Mouse (Mus musculus) lung, adult 2 months (tissue): Measurements from ENCODE around the gene Sbno1. TPM values are rescaled to one million over a fixed set of nuclear protein-coding genes. Genes with fewer than 3 reads are reported as not detected.
"Not testable (repeated sequence)": the region's sequence is repeated elsewhere in the genome, so short reads cannot be mapped to it uniquely, and the experiment has no call there.

Experiments
- DNase-seq: peaks from one replicate; pipeline ENCODE4 v3.0.0; 2022
- H3K4me1 ChIP-seq: fragments of 200-500 bp; 2 replicates; pipeline ENCODE4 v1.6.1; 2011; ENCODE audit warnings: low read length; ENCODE audit not compliant: control insufficient read depth, insufficient read depth
- H3K4me3 ChIP-seq: fragments of 200-500 bp; replicated peaks from 2 replicates; pipeline ENCODE3; 2011; ENCODE audit warnings: low read depth, mild to moderate bottlenecking, control low read depth, low read length; ENCODE audit errors: extremely low read depth
- CTCF ChIP-seq: fragments of 200-500 bp; IDR thresholded peaks from 2 replicates; pipeline ENCODE4 v1.5.1; 2011; ENCODE audit warnings: mild to moderate bottlenecking, low read length, control low read depth; ENCODE audit not compliant: insufficient read depth
- POLR2A ChIP-seq: fragments of 200-500 bp; IDR thresholded peaks from 2 replicates; pipeline ENCODE4 v1.6.1; 2011; ENCODE audit warnings: low read depth, mild to moderate bottlenecking, control low read depth, low read length, borderline replicate concordance; ENCODE audit errors: extremely low read depth
- WGBS: fragments of 180-500 bp; shearing (Covaris S2); methylation state at CpG from one replicate; pipeline ENCODE4 v1.1.7; 2018; 5-methylcytosine and 5-hydroxymethylcytosine counted together
- polyA plus RNA-seq: library from polyadenylated mRNA; depleted of rRNA; stranded (reverse); fragments of >200 nt; gene quantifications from 2 replicates; pipeline ENCODE4 v1.2.3, GENCODE M21; 2012; rRNA removed

Gene Sbno1
- polyA plus RNA-seq: 15.5 and 19.2 TPM in 2 replicates

DNA sequence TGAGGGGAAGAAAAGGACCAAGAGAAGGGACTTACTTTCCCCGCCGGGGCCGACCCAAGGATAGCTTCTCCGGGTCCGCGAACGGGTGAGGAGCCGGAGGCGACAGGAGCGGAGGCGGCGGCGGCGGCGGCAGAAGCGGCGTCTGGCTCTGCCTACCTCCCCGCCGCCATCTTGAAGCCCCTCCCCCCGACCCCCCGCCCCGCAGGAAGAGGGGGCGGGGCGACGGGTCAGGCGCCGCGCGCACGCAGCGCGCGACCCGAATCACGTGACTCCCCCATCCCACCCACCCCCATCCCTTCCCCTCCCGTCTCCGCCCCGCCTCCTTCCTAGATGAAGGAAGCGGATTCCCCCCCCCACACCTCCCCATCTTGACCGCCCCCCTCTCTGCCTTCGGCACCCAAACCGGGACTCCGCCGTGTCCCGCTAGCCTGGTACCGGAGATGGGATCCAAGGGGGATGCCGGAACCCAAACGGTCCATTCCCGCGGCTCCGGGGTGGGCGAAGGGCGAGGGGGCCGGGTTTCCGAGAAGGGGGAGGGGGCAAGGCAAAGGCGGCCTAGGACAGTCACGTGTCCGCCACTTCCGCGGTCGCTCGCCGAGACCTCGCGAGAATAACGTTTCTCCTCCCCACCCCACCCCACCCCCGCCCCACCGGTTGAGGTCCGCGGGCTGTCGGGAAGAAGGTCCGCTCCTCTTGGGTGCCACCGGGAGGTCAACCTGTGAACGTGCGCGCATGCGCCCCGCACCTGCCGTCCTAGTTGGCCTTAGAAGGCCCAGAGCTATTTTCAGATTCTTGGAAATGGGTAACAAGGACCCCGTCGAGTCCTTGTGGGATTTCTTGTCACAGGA, at the start of gene Sbno1:
Sbno1 (minus strand) TSS at position 590 of the 848 bp plus-strand sequence.
- Histone ChIP-seq H3K4me1 (peaks cover 4% of the 10 kb centered on the region; the same call in 1 of the 2 replicates), H3K4me3 (peak within 1 kb of the TSS; percentile 100)
- DNase-seq: peak; percentile 90
- under 1% methylated on average over 66 of the region's 81 CpGs for WGBS
- TF ChIP-seq POLR2A: peak; percentile 57; the same call in 1 of the 2 replicates
- no peak for TF ChIP-seq CTCF

- no peak for TF ChIP-seq POLR2A
- TF ChIP-seq CTCF: no peak
- no peak for DNase-seq
- Histone ChIP-seq H3K4me1 (no peaks in the 10 kb centered on the region; the same call in 1 of the 2 replicates), H3K4me3 (no peak overlapping the region)
- 59% methylated on average over 6 of the region's 6 CpGs for WGBS
These were observed 44.9 kb upstream of the Sbno1 start for GRCm38 (mm10) chr5:124470591-124471171.

DNA sequence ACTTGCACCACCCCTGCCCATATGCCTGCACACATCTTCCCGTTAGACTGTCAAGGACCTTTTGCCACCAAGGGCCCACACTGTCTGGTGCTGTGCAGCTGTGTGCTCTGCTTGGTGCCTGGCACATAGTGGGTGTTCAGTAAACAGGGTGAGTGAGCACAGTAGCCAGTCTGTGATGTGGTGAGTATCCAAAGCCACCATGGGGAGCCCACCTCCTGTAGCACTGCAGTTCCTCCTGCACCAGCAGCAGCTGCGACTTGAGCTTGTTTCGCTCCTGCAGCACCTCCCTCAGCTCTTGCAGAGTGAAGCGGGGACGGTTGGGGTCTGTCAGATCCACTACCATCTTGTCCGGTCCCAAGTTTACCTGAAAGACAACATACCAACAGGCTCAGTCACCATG, 43.7 kb upstream of the Sbno1 start:
- 95% methylated on average over 6 of the region's 6 CpGs for WGBS
- Histone ChIP-seq H3K4me1 (no peaks in the 10 kb centered on the region; the same call in 1 of the 2 replicates), H3K4me3 (no peak overlapping the region)
- no peak for DNase-seq
- TF ChIP-seq POLR2A (no peak), CTCF (no peak)

- H3K4me1 ChIP-seq: no peaks in the 10 kb centered on the region; the same call in 1 of the 2 replicates
- no peak for TF ChIP-seq POLR2A
- TF ChIP-seq CTCF: no peak
- 88% methylated on average over 7 of the region's 7 CpGs for WGBS
- no peak for DNase-seq
- no peak overlapping the region for H3K4me3 ChIP-seq
These were observed 42.6 kb upstream of the Sbno1 start for GRCm38 (mm10) chr5:124468365-124468764.

DNA sequence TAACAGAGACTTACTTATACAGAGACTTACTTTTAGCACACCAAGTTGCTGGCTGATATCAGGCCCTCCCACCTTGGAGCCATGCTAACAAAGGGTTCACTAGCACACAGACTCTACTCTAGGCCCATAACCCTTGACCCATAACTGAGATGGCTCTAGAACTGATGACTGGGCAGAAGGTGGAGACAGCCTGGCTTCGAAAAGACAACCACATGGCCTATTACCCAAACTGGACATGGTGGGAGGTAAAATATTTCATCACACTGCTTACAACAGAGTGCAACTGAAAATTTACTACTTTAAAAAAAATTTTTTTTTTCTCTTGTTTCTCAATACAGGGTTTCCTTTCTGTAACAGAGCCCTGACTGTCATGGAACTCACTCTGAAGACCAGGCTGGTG, 42.0 kb upstream of the Sbno1 start:
- DNase-seq: no peak
- TF ChIP-seq CTCF (no peak), POLR2A (no peak)
- no peak overlapping the region for H3K4me3 ChIP-seq
- WGBS: 74% methylated on average over 1 of the region's 1 CpGs
- no peaks in the 10 kb centered on the region; the same call in 1 of the 2 replicates for H3K4me1 ChIP-seq

DNA sequence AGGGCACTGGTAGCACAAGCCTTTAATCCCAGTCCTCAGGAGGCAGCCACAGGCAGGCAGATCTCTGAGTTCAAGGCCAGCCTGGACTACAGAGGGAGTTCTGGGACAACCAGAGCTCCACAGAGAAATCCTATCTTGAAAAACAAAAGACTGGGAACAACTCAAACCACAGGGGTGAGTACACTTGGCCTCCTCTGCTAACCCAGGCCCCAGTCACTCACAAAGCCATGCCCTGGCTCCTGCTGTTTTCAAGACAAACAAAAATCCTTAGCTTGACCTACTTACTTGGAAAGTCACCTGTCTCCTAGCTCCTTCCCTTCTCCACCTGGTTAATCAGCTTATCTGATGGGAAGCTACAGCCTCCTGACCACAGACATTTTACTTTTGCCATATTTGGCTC, 39.1 kb upstream of the Sbno1 start:
- no peak for TF ChIP-seq CTCF
- no peak for TF ChIP-seq POLR2A
- H3K4me1 ChIP-seq: no peaks in the 10 kb centered on the region
- H3K4me3 ChIP-seq: no peak overlapping the region

GRCm38 (mm10) chr5:124463462-124463861, 37.7 kb upstream of the Sbno1 start:
- 92% methylated on average over 5 of the region's 5 CpGs for WGBS
- TF ChIP-seq CTCF (no peak), POLR2A (no peak)
- no peaks in the 10 kb centered on the region for H3K4me1 ChIP-seq

More for the DNA sequence above, 39.1 kb upstream of the Sbno1 start:
- DNase-seq: no peak

GRCm38 (mm10) chr5:124462297-124463025, 36.7 kb upstream of the Sbno1 start:
- TF ChIP-seq POLR2A: no peak
- TF ChIP-seq CTCF: no peak
- H3K4me3 ChIP-seq: no peak overlapping the region
- no peaks in the 10 kb centered on the region for H3K4me1 ChIP-seq
- 91% methylated on average over 8 of the region's 8 CpGs for WGBS
- no peak for DNase-seq

More at GRCm38 (mm10) chr5:124463462-124463861, 37.7 kb upstream of the Sbno1 start:
- no peak overlapping the region for H3K4me3 ChIP-seq
- no peak for DNase-seq

DNA sequence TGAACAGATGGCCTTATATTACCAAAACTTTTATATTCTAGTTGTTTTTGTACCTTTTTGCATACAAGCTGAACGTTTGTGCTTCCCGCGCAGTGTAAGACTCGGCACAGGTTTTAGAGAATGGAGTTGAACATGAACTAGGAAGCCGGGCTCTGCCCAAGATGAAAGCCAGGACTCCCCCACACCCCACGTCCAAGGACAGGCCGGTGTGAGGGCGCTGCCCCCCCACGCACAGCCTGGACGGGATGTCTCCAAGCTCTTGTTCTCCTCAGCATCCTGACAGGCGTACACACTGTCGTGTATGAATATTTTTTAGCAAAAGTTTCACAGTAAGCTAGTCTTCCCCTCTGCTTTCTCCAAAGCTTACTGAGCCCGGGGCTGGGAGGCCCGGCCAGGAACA, 35.1 kb upstream of the Sbno1 start:
- WGBS: 89% methylated on average over 14 of the region's 14 CpGs

More for the DNA sequence above, 35.1 kb upstream of the Sbno1 start:
- H3K4me1 ChIP-seq, H3K4me3 ChIP-seq, DNase-seq: not testable (repeated sequence)
